Mouse (Mus musculus) left cerebral cortex, postnatal 36 days (tissue): Measurements from ENCODE around the gene Nploc4. TPM values are rescaled to one million over a fixed set of nuclear protein-coding genes. Genes with fewer than 3 reads are reported as not detected.
"Not testable (repeated sequence)": the region's sequence is repeated elsewhere in the genome, so short reads cannot be mapped to it uniquely, and the experiment has no call there.

Source experiments
- DNase-seq, 2 experiments: peaks; one replicate each; pipeline ENCODE4 v3.0.0; 2021 to 2022; ENCODE audit warnings: low spot score in 2 of 2, mixed read lengths in 1 of 2
- intact Hi-C: fragments of 180-260 bp; cut with DNase I; formaldehyde crosslinking; loops from one replicate; pipeline ENCODE4 v1.15.1; 2025
- total RNA-seq, 2 experiments: library from RNA; stranded (reverse); gene quantifications; 2 replicates each; pipeline ENCODE4 v1.2.3; 2021

The Nploc4 gene
- total RNA-seq, 2 experiments from 2014 or later, result 65.3 to 77.0 TPM

DNA sequence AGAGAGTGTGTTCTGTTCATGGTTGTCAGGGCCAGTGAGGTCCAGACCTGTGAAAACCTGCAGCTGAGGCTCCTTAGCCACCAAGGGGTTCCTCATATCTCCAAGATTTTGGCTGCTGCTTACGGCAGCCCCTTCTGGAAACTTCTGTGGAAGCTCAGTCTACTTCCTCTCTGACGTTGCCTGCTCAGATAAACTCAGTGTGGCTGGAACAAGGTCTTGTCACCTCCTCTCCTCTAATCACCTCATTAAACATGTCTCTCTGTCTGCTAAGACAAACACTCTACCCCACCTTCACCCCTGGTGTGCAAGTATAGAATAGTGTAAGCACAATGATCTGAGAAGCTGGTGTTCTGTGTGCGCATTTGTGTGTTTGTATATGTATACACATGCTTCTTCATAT, 8.0 kb upstream of the Nploc4 start:
- no peak for DNase-seq
- intact Hi-C loops, result no loop called here

DNA sequence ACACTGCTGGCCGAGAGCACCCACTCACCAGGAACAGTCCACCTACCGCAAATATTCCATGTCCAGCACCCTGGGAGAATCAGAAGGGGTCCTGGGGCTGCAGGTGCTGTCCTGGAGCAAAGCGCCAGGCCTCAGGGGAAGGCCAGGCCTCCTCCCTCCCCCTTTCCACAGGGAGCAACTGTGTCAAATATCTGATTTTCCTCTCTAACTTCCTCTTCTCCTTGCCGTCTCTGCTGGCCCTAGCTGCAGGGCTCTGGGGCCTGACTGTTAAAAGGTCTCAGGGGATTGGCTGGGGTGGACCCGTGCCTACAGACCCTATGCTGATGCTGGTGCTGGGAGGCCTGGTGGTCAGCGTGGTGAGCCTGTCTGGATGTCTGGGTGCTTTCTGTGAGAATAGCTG, 6.6 kb upstream of the Nploc4 start:
- intact Hi-C loops, result no loop called here
- no peak for DNase-seq

DNA sequence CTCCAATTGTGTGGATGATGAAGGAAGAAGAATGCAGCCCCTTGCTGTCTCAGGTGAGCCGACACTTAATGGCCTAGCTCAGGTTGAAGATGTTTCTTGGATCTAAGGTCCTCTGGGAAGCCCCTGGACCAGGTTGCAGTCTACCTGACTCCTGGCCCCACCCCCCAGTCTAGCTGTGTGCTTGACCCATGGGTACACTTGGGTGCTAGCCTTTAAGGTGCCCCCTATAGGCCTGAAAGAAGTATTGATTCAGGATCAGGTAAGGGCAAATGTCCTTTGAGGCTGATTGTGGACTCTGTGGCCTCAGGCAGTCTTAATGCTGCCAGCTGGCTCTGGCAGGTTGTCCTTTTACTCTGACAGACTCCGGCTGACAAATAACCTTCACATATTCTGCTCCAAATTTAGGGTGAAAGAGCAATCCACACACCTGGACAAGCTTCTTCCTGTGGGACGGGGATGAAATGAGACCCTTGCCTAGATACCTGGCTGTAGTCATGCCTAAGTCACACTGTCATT, 5.3 kb upstream of the Nploc4 start:
- no peak for DNase-seq
- intact Hi-C loops, result no loop called here

DNA sequence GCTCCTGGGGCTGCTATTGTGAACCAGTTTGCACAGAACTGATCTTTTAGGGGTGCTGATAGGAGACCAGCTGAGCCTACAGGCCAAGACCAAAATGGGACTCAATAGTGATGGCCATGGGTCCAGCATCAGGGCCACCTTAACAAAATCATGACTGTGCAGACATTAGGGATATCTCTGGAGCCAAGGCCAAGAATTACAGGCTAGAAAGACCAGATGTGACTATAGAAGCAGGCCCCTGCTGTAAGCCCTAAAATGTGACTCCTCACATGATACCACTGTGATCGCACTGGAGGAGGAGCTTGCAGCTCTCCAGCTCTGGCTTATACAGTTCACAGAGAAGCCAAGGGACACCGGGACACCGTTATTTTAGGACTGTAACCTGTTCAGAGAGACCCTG, 4.8 kb upstream of the Nploc4 start, which contains the start of gene Tspan10:
TSS of gene Tspan10 (plus strand) at position 301 of the 400 bp plus-strand sequence.
- intact Hi-C loops, result no loop called here
- DNase-seq, result no peak

DNA sequence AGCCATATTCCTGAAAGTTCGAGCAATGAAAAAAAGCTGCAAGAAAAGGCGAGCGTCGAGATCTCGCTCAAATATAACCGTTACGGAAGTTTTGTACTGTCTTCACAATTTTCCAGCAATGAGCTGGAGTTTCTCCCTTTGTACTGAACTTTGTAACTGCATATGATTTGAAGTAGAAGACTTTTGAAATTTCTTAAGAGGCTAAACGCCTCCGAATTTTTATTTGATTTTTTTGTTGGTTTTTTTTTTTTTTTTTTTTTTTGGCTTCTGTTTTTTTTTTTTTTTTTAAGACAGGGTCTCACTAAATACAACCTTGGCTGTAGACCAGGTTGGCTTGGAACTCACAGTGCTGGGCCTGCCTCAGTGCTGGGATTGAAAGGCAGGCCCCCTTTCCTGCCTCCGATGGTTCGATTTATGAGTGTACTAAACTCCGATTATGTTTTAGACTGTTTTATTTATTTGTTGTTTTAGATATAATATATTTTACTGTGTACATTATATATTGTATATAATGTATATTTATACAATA, 413 bp upstream of the Nploc4 start:
- no peak for DNase-seq
- intact Hi-C loops, result no loop called here

DNA sequence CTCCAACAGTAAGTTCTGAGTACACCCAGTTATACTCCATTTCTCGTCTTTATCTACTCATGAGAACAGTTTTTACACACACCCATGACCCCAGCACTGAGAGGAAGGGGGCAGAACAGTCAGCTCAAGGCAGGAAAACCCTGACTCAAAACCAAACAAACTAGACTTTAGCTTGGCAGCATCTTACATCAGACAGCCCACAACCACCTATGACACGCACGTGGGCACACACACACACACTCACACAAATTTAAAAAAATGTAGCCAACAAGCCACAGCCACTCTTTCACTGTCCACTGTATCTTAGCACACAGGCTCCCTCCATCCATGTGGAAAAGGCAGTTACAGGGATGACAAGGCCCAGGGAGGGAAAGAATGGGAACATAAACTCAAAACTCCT, 10.8 kb downstream of the Nploc4 start:
- intact Hi-C loops, result no loop called here
- DNase-seq, result no peak

DNA sequence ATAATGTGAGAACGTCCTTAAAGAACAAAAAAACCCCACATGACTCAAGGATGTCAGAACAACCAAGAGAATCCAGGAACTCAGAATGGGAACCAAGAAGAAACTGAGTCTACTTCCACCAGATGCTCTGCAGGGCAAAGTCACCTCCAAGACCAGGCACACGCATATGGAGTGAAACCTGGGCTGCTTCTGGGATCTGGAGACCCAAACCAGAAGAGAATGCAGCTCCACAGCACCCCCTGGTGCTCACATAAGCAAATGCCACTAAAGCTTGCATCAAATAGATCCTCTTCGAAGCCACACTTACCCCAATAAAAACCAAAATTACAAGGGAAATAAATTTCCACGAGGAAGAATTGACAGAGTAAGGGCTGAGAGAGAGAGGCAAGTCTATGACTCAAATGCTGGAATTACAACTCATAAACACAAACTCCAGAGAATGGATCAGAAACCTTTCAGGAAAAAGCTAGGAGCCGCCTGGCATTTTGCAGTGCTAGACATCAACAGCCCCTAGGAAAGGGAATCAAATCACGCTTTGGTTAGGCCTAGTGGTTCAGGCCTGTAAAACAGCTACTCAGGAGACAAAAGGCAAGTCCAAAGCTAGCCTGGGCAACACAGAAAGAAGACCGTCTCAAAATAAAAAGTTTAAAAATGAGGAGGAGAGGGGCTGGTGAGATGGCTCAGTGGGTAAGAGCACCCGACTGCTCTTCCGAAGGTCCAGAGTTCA, 13.8 kb downstream of the Nploc4 start:
- intact Hi-C loops, result no loop called here

DNA sequence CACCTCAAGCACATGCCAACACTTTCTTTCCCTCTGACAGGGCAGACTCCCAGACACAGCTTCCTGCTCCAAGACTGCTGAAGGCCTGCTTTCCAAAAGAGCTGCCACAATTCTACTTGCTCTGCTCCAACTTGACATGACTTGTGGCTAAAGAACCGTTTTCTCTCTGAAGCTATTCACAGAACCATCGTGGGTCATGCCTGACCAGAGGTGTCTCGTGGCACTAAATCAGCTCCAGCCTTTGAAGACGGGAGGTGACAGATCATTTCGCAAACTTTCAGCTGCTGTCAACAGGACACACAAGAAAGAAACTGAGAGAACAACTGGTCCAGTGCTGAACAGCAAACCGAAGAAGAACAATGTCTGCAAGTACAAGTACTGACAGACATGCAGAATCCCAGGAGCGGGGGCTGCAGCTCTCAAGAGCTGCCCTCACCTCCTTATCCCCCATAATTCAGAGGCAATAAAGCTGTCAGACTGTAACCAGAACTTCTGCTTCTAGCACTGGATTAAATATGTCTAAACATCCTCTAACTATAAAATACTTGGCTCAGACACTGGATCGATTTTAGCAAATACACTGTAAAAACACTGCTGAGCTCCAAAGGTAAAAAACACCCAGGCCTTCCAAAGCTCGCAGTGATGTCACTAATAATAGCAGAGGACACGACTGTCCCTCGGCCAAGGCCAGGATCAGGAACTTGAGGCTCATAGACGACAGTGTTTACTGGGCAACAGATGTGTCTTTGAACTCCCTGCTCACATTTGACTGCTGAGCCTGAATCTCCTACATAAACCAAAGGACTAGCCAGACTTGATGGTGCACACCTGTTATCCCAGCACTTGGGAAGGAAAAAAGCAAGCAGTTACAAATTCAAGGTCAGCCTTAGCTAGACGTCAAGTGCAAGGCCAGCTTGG, 14.6 kb downstream of the Nploc4 start:
- DNase-seq, result no peak
- intact Hi-C loops, result no loop called here

More for the DNA sequence above, 13.8 kb downstream of the Nploc4 start:
- DNase-seq, result peak; percentile 35 to 40

DNA sequence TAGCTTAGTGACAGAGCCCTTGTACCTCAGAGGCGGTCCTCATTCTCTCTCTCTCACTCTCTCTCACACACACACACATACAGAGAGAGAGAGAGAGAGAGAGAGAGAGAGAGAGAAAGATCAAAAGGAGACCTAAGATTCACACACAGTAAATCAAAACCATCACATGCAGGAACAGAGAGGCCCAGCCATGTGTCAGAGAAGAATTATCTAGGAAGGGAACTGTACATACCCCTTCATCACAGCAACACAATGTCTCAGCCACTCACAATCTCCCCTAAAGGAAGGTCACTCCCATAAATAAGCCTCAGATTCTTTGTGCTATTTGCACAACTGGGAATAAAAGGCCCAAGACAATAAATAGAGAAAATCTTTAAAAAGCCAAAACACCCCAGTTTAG, 18.9 kb downstream of the Nploc4 start:
- intact Hi-C loops, result no loop called here

DNA sequence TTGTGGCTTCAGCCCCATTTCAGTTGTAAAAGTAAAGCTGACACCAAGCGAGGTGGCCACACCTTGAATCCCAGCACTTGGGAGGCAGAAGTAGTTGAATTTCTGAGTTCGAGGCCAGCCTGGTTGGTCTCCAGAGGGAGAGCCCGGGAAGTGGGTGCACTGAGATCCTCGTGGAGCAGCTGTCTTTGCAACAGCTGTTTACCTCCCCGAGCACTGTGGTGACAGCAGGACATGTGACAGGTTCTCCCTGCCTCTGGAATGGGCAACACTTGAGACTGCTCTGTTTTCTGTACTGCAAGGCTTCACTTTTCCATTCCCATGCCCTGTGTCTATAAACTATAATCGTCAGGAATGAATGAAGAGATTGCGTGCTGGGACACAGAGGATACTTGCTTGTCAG, 19.7 kb downstream of the Nploc4 start:
- intact Hi-C loops, result no loop called here
- DNase-seq, result no peak

More for the DNA sequence above, 18.9 kb downstream of the Nploc4 start:
- no peak for DNase-seq

DNA sequence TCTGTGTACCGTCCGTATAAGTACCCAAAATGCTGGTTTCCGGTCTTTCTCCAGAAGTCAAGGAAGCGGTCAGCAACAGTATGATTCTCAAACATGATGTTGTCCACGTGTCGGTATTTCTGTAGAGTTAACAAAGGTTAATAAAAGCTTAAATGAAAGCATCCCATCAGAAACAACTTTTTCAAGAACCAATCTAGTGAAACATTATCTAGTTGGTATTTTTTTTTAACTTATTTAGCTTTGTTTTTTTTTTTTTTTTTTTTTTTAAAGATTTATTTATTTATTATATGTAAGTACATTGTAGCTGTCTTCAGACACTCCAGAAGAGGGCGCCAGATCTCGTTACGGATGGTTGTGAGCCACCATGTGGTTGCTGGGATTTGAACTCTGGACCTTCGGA, 23.9 kb downstream of the Nploc4 start:
- DNase-seq, intact Hi-C loops: not testable (repeated sequence)

DNA sequence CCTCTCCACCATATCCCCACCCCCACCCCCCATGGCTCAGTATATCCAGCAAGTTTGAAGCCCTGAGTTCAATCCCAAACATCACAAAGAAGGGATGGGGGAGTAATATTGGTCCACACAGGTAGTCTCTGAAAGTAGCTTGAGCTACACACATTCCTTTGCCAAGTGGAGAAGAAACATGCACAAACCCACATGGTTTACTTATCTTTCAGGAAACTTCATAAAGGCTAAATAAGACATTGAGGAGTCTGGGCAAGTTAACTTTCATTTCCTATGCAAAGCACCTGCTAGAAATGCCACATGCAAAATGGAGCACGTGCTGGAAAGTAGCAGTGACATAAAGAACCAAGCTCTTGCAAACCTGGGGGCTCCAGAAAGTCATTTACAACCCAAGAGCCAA, 31.1 kb downstream of the Nploc4 start:
- intact Hi-C loops, result no loop called here
- no peak for DNase-seq

DNA sequence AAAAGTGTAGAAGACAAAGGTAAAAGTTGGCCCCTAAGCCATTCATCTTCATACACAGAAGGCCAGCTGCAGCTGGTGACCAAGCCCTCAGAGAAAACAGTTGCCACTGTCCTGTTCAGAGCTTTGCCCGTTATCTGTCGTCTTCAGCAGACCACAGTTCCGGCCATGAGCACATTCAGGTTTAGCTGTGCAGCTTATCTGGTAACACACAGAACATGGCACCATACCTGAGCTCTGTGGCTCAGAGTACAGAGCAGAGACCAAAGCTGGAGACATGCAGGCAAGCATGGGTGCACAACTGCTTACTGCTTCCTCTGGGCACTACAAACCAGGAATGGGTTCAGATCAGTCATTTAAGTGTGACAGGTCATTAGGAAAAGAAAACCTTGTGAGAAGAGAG, 31.6 kb downstream of the Nploc4 start:
- intact Hi-C loops, result no loop called here
- no peak for DNase-seq

DNA sequence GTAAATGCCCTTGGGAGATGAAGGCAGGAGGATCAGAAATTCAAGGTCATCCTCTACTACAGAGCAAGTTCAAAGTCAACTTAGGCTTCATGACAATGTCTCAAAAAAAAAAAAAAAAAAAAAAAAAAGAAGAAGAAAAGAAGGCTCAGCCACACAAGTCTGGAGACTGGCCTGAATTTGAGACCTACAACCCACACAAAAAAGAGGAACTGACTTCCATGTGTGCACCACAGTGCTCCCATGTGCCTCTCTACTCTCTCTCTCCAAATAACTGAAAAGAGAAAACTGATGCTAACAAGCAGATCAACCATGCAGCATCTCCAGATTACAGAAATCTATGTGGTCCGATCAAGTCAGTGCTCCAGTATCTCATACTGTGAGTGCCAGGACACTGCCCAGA, 32.7 kb downstream of the Nploc4 start:
- intact Hi-C loops, result no loop called here
- DNase-seq, result no peak

DNA sequence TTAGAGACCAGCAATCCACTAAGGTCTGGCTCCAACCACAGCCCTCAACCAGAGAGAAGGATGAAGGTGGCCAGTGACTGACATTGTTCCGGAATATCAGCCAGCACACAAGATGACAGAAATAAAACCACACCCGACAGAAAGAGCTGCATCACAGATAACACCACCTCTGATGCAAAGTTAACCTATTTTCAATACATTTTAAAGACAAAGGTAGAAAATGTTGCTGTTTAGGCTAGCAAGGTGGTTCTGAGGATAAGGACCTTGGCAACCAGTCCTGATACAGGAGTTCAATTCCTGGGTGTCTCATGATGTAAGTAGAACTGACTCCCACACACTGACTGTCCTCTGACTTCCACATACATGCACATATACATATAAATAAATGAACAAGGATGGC, 38.2 kb downstream of the Nploc4 start:
- no peak for DNase-seq
- intact Hi-C loops, result no loop called here

DNA sequence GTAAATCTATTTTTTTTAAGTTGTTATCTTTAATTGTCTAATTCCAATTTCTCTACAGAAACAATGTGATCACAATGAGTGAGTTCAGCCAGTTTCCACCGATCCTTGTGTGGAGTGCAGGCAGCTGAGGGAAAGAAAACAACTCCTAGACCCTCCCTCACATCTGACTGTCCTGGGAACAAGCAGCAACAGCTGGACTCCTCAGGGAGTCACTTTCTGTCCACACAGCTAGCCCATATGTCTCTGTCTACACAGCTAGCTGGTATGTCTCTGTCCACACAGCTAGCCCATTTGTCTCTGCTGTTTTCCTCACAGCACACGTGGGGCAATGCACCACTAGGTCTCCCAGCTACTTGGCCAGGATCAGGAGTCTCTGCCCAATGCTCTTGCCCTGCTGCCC, 39.9 kb downstream of the Nploc4 start:
- intact Hi-C loops, result no loop called here
- no peak for DNase-seq

DNA sequence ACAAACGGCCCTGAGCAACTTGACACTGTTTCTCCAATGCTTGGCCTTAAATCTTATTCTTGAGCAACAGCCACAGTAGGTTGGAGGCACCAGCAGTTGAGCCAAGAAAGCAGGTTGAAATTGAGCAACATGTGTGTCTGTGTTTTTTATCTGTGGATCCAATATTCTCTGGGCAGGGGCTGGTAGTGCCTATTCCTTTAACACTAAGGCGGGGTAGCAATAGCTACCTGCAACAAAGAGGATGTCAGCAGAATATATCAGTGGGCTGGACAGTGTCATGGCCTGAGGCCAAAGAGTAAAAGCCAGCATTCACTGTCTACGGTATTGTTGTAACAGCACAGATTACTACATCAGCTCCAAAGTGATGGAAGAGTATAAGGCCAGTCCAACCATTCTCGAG, 41.8 kb downstream of the Nploc4 start:
- intact Hi-C loops, result no loop called here
- DNase-seq, result no peak

DNA sequence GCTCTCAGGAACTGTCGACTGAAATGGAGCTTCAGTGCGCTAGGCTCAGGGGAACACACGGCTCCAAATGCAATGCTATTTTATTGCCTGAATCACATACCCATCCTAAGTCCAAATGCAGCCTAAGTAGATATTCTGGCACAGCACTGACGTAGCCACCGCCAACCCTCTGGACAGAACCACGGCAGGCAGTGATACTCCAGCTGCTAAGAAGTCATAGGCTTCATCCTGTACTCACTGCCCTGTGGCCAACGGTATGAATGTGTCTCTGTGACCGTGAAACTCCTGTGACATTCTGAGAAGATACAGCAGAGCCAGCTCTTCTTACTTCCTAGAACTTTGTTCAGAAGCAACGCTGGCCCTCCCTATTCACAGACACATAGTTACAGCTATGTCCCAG, 48.9 kb downstream of the Nploc4 start:
- intact Hi-C loops, result no loop called here
- DNase-seq, result no peak

DNA sequence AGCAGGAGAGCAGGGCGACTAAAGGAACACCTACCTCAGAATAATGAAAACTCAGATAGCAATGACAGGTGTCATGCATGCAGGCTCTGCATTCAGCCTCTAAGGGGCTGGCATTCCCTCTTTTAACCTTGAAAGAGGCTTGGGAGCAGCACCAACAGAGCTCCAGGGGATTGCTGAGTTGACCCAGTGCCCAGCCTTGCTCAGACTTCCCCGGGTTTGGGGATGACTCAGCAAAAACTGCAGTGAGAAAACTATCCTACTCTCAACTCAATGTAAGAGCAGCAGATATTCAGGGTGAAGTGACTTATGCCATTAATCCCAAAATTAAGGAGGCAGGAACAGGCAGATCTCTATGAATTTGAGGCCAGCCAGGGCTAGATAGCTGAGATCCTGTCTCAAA, 50.4 kb downstream of the Nploc4 start:
- intact Hi-C loops, result no loop called here
- no peak for DNase-seq

DNA sequence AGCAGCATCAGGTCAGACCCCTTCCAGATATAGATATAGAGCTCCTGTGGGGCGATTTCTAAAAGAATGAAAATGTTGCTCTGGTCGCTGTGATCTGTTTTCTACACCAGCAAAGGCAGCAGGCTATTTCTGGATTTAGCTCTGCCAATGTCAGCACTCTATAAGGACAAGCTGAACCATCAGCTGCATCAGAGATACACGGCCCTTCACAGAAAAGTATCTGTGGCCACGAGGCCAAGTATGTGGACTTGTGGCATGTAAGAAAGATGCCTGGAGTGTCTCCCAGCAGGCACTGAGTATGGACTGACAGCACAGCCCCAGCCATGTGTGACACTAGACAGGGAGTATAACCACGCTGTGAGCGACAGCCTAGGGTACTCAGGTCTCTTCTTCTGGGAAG, 50.9 kb downstream of the Nploc4 start:
- no peak for DNase-seq
- intact Hi-C loops, result no loop called here

DNA sequence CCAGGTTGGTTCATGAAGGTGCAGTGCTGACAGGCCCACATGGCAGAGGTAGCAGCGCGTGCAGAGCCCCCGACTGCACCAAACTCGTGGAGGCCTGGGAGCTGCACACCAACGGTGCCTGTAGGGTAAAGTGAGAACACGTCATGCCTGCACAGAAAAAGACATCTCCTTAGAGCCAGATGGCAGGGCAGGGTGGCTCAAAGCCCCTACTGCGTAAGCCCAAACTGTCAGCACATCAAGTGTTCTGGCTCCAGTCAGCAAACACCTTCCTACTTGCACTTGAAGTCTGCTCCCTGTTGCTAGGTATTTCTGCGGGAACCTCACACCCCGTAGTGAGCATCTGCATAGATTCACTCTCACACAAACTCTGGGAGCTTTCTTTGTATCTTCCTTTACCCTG, 55.0 kb downstream of the Nploc4 start:
- intact Hi-C loops, result no loop called here
- peak; percentile 55 to 61 for DNase-seq
